Mouse (Mus musculus) heart, embryonic 16.5 days (tissue): ENCODE measurements around the gene Hoxa9. TPM values are rescaled to one million over a fixed set of nuclear protein-coding genes. Genes with fewer than 3 reads are reported as not detected.

Source experiments
- ATAC-seq: fragments of 200-750 bp; cut with Nextera tagmentation; replicated peaks from 2 replicates; pipeline ENCODE4 v1.8.0; 2017; ENCODE audit warnings: moderate number of reproducible peaks; ENCODE audit not compliant: insufficient read depth, low FRiP score; ENCODE audit errors: extremely low read depth
- H3K27ac ChIP-seq: fragments of 300-500 bp; sonication (generic); 2 replicates; pipeline ENCODE4 v1.5.1; 2014; ENCODE audit warnings: mild to moderate bottlenecking, low read length, control low read depth, moderate library complexity
- H3K27me3 ChIP-seq: fragments of 300-500 bp; sonication (generic); 2 replicates; pipeline ENCODE4 v1.6.1; 2014; ENCODE audit warnings: low read length, mixed read lengths; ENCODE audit not compliant: control insufficient read depth, insufficient read depth
- H3K36me3 ChIP-seq: fragments of 300-500 bp; sonication (generic); 2 replicates; pipeline ENCODE4 v1.6.1; 2014; ENCODE audit not compliant: control insufficient read depth, insufficient read depth
- H3K4me1 ChIP-seq: fragments of 300-500 bp; sonication (generic); 2 replicates; pipeline ENCODE4 v1.6.1; 2014; ENCODE audit warnings: low read length, mixed read lengths; ENCODE audit not compliant: control insufficient read depth, insufficient read depth
- H3K4me2 ChIP-seq: fragments of 300-500 bp; sonication (generic); 2 replicates; pipeline ENCODE4 v1.6.1; 2014; ENCODE audit warnings: low read depth, mild to moderate bottlenecking, control low read depth, low read length
- H3K4me3 ChIP-seq: fragments of 300-500 bp; sonication (generic); 2 replicates; pipeline ENCODE4 v1.5.1; 2014; ENCODE audit warnings: mild to moderate bottlenecking, control low read depth, low read length
- H3K9ac ChIP-seq: fragments of 300-500 bp; sonication (generic); 2 replicates; pipeline ENCODE4 v1.6.1; 2014; ENCODE audit warnings: low read length, control low read depth
- H3K9me3 ChIP-seq: fragments of 300-500 bp; sonication (generic); replicated peaks from 2 replicates; pipeline ENCODE4 v1.6.1; 2016; ENCODE audit warnings: low read length; ENCODE audit not compliant: control insufficient read depth
- WGBS: fragments of 180-500 bp; shearing (Covaris S2); extraction: QIAGEN DNeasy Blood & Tissue Kit; methylation state at CpG from one replicate; pipeline ENCODE4 v1.1.7; 2014; 5-methylcytosine and 5-hydroxymethylcytosine counted together
- polyA plus RNA-seq: library from polyadenylated mRNA; unstranded; fragments of >200 nt; fragmentation: Nextera tagmentation; extraction: Ambion mirVana; gene quantifications from 2 replicates; pipeline ENCODE4 v1.2.1, GENCODE M21; 2015

Hoxa9 gene
- polyA plus RNA-seq, 1 experiment from 2014 or later = 0.17 TPM

GRCm38 (mm10) chr6:52183311-52184080 is 47.4 kb downstream of the Hoxa9 start:
- H3K9me3 ChIP-seq = no peaks in the 10 kb centered on the region
- H3K27me3 ChIP-seq = peaks cover 97% of the 10 kb centered on the region
- H3K36me3 ChIP-seq = no peaks in the 10 kb centered on the region
- ATAC-seq = no peak
- H3K27ac ChIP-seq = no peak overlapping the region
- no peak overlapping the region for H3K4me3 ChIP-seq
- 24% methylated on average over 10 of the region's 10 CpGs for WGBS
- no peak overlapping the region for H3K4me2 ChIP-seq
- H3K9ac ChIP-seq = no peak overlapping the region
- no peaks in the 10 kb centered on the region for H3K4me1 ChIP-seq

- Histone ChIP-seq H3K36me3 (no peaks in the 10 kb centered on the region), H3K27me3 (peaks cover 96% of the 10 kb centered on the region), H3K4me1 (no peaks in the 10 kb centered on the region), H3K9me3 (no peaks in the 10 kb centered on the region), H3K4me3 (no peak overlapping the region), H3K9ac (no peak overlapping the region), H3K4me2 (no peak overlapping the region), H3K27ac (no peak overlapping the region)
- no peak for ATAC-seq
- 32% methylated on average over 1 of the region's 1 CpGs for WGBS
These were observed 48.1 kb downstream of the Hoxa9 start for GRCm38 (mm10) chr6:52182793-52183192.

GRCm38 (mm10) chr6:52182030-52182429 is 48.9 kb downstream of the Hoxa9 start:
- Histone ChIP-seq H3K9me3 (no peaks in the 10 kb centered on the region), H3K9ac (no peak overlapping the region), H3K27ac (no peak overlapping the region), H3K36me3 (no peaks in the 10 kb centered on the region), H3K4me2 (no peak overlapping the region), H3K27me3 (peaks cover 96% of the 10 kb centered on the region), H3K4me1 (no peaks in the 10 kb centered on the region), H3K4me3 (no peak overlapping the region)
- no peak for ATAC-seq
- WGBS = 37% methylated on average over 2 of the region's 2 CpGs

- H3K4me2 ChIP-seq = peak overlapping the region; percentile 19; the same call in 1 of the 2 replicates
- H3K9me3 ChIP-seq = no peaks in the 10 kb centered on the region
- no peaks in the 10 kb centered on the region for H3K4me1 ChIP-seq
- 22% methylated on average over 3 of the region's 3 CpGs for WGBS
- no peak overlapping the region for H3K27ac ChIP-seq
- H3K4me3 ChIP-seq = no peak overlapping the region
- ATAC-seq = no peak
- no peaks in the 10 kb centered on the region for H3K36me3 ChIP-seq
- H3K27me3 ChIP-seq = peaks cover 95% of the 10 kb centered on the region
- H3K9ac ChIP-seq = no peak overlapping the region
These were observed 50.2 kb downstream of the Hoxa9 start for GRCm38 (mm10) chr6:52180726-52181125.

- no peak overlapping the region for H3K27ac ChIP-seq
- H3K27me3 ChIP-seq = peaks cover 95% of the 10 kb centered on the region
- 14% methylated on average over 11 of the region's 11 CpGs for WGBS
These were observed 50.6 kb downstream of the Hoxa9 start for GRCm38 (mm10) chr6:52180213-52180710.

GRCm38 (mm10) chr6:52179690-52180089 is 51.2 kb downstream of the Hoxa9 start:
- Histone ChIP-seq H3K27me3 (peaks cover 97% of the 10 kb centered on the region), H3K4me3 (peak overlapping the region; percentile 25), H3K27ac (no peak overlapping the region; the same call in 1 of the 2 replicates), H3K4me2 (peak overlapping the region; percentile 49), H3K9ac (peak overlapping the region; percentile 15; the same call in 1 of the 2 replicates), H3K36me3 (no peaks in the 10 kb centered on the region), H3K9me3 (no peaks in the 10 kb centered on the region), H3K4me1 (no peaks in the 10 kb centered on the region)
- no peak for ATAC-seq
- WGBS = 8% methylated on average over 10 of the region's 10 CpGs

More at GRCm38 (mm10) chr6:52180213-52180710, 50.6 kb downstream of the Hoxa9 start:
- Histone ChIP-seq H3K4me2 (peak overlapping the region; percentile 49), H3K36me3 (no peaks in the 10 kb centered on the region), H3K4me1 (no peaks in the 10 kb centered on the region), H3K4me3 (peak overlapping the region; percentile 23), H3K9ac (no peak overlapping the region), H3K9me3 (no peaks in the 10 kb centered on the region)
- no peak for ATAC-seq

- Histone ChIP-seq H3K9ac (peak overlapping the region; percentile 15), H3K27me3 (peaks cover 94% of the 10 kb centered on the region), H3K4me3 (peak overlapping the region; percentile 27), H3K36me3 (no peaks in the 10 kb centered on the region), H3K4me2 (peak overlapping the region; percentile 49), H3K9me3 (no peaks in the 10 kb centered on the region), H3K27ac (peak overlapping the region; percentile 31), H3K4me1 (no peaks in the 10 kb centered on the region)
- 9% methylated on average over 4 of the region's 4 CpGs for WGBS
- no peak for ATAC-seq
These were observed 51.8 kb downstream of the Hoxa9 start for GRCm38 (mm10) chr6:52178918-52179665.

- H3K9me3 ChIP-seq = no peaks in the 10 kb centered on the region
- no peaks in the 10 kb centered on the region for H3K4me1 ChIP-seq
- peaks cover 93% of the 10 kb centered on the region for H3K27me3 ChIP-seq
- peak overlapping the region; percentile 49 for H3K9ac ChIP-seq
- 5% methylated on average over 9 of the region's 9 CpGs for WGBS
- no peak for ATAC-seq
- H3K4me2 ChIP-seq = peak overlapping the region; percentile 48
- no peak overlapping the region for H3K27ac ChIP-seq
- peak overlapping the region; percentile 49 for H3K4me3 ChIP-seq
- H3K36me3 ChIP-seq = no peaks in the 10 kb centered on the region
These were observed 53.1 kb downstream of the Hoxa9 start for GRCm38 (mm10) chr6:52177806-52178205.
